Mouse (Mus musculus) intestine, embryonic 14.5 days (tissue): ENCODE measurements around the gene Tmem45a2. TPM values are rescaled to one million over a fixed set of nuclear protein-coding genes. Genes with fewer than 3 reads are reported as not detected.
A peak's percentile ranks its signal among the peaks of the same experiment; 100 is the strongest.

Experiments used
- ATAC-seq: fragments of 200-750 bp; cut with Nextera tagmentation; replicated peaks from 2 replicates; pipeline ENCODE4 v1.8.0; 2017; ENCODE audit warnings: low read depth, moderate number of reproducible peaks, moderate TSS enrichment, moderate library complexity; ENCODE audit not compliant: low FRiP score, low TSS enrichment
- DNase-seq: peaks from one replicate; pipeline ENCODE4 v3.0.0-alpha.2; 2018; ENCODE audit warnings: low spot score
- H3K27ac ChIP-seq: fragments of 300-500 bp; sonication (generic); 2 replicates; pipeline ENCODE4 v1.5.1; 2014; ENCODE audit warnings: low read depth, mild to moderate bottlenecking, control low read depth
- H3K27me3 ChIP-seq: fragments of 300-500 bp; sonication (generic); replicated peaks from 2 replicates; pipeline ENCODE4 v1.6.1; 2014; ENCODE audit warnings: low read length, control low read depth; ENCODE audit not compliant: control insufficient read depth, insufficient read depth
- H3K36me3 ChIP-seq: fragments of 300-500 bp; sonication (generic); 2 replicates; pipeline ENCODE4 v1.6.1; 2014; ENCODE audit warnings: low read length, control low read depth; ENCODE audit not compliant: control insufficient read depth, insufficient read depth
- H3K4me1 ChIP-seq: fragments of 300-500 bp; sonication (generic); replicated peaks from 2 replicates; pipeline ENCODE4 v1.6.1; 2014; ENCODE audit warnings: low read length, control low read depth, mixed read lengths; ENCODE audit not compliant: control insufficient read depth, insufficient read depth
- H3K4me2 ChIP-seq: fragments of 300-500 bp; sonication (generic); 2 replicates; pipeline ENCODE4 v1.6.1; 2014; ENCODE audit warnings: low read length
- H3K4me3 ChIP-seq: fragments of 300-500 bp; sonication (generic); 2 replicates; pipeline ENCODE4 v1.5.1; 2014; ENCODE audit warnings: low read depth, low read length, control low read depth, mixed read lengths
- H3K9ac ChIP-seq: fragments of 300-500 bp; sonication (generic); 2 replicates; pipeline ENCODE4 v1.6.1; 2014; ENCODE audit warnings: mild to moderate bottlenecking, low read length
- H3K9me3 ChIP-seq: fragments of 300-500 bp; sonication (generic); 2 replicates; pipeline ENCODE4 v1.6.1; 2016; ENCODE audit warnings: low read length, control low read depth; ENCODE audit not compliant: control insufficient read depth
- WGBS: fragments of 180-500 bp; shearing (Covaris S2); extraction: QIAGEN DNeasy Blood & Tissue Kit; methylation state at CpG from one replicate; pipeline ENCODE4 v1.1.7; 2014; 5-methylcytosine and 5-hydroxymethylcytosine counted together
- polyA plus RNA-seq: library from polyadenylated mRNA; unstranded; fragments of >200 nt; fragmentation: Nextera tagmentation; extraction: Ambion mirVana; gene quantifications from 2 replicates; pipeline ENCODE4 v1.2.1, GENCODE M21; 2014

Gene Tmem45a2
- polyA plus RNA-seq, result 0.08 TPM in 1 of 2 replicates, not detected in the other

GRCm38 (mm10) chr16:57071132-57071639, at the start of gene Tmem45a2:
TSS of gene Tmem45a2 (minus strand) at chr16:57071372.
- WGBS, result 94% methylated on average over 5 of the region's 5 CpGs
- ATAC-seq (no peak), DNase-seq (no peak)
- no peaks in the 10 kb centered on the region for H3K27me3 ChIP-seq
- H3K27ac ChIP-seq, result no peak within 1 kb of the TSS
- H3K4me1 ChIP-seq, result no peaks in the 10 kb centered on the region
- no peak within 1 kb of the TSS for H3K4me2 ChIP-seq
- no peaks in the 10 kb centered on the region for H3K9me3 ChIP-seq
- H3K9ac ChIP-seq, result no peak within 1 kb of the TSS
- H3K4me3 ChIP-seq, result no peak within 1 kb of the TSS
- H3K36me3 ChIP-seq, result no peaks in the 10 kb centered on the region

- H3K4me2 ChIP-seq, result no peak overlapping the region
- H3K27ac ChIP-seq, result no peak overlapping the region
- H3K36me3 ChIP-seq, result no peaks in the 10 kb centered on the region
- DNase-seq (no peak), ATAC-seq (no peak)
- no peak overlapping the region for H3K4me3 ChIP-seq
- no peaks in the 10 kb centered on the region for H3K27me3 ChIP-seq
- no peaks in the 10 kb centered on the region for H3K9me3 ChIP-seq
- H3K4me1 ChIP-seq, result peaks cover under 1% of the 10 kb centered on the region; the same call in 1 of the 2 replicates
- 86% methylated on average over 2 of the region's 2 CpGs for WGBS
- no peak overlapping the region for H3K9ac ChIP-seq
Observed at GRCm38 (mm10) chr16:57117562-57117961, 46.4 kb upstream of the Tmem45a2 start.

- Histone ChIP-seq H3K27me3 (no peaks in the 10 kb centered on the region), H3K4me3 (no peak overlapping the region), H3K4me2 (no peak overlapping the region), H3K4me1 (no peaks in the 10 kb centered on the region), H3K36me3 (no peaks in the 10 kb centered on the region), H3K27ac (no peak overlapping the region), H3K9ac (no peak overlapping the region), H3K9me3 (no peaks in the 10 kb centered on the region)
- no peak for ATAC-seq
- no peak for DNase-seq
Observed at GRCm38 (mm10) chr16:57116066-57116465, 44.9 kb upstream of the Tmem45a2 start.

DNA sequence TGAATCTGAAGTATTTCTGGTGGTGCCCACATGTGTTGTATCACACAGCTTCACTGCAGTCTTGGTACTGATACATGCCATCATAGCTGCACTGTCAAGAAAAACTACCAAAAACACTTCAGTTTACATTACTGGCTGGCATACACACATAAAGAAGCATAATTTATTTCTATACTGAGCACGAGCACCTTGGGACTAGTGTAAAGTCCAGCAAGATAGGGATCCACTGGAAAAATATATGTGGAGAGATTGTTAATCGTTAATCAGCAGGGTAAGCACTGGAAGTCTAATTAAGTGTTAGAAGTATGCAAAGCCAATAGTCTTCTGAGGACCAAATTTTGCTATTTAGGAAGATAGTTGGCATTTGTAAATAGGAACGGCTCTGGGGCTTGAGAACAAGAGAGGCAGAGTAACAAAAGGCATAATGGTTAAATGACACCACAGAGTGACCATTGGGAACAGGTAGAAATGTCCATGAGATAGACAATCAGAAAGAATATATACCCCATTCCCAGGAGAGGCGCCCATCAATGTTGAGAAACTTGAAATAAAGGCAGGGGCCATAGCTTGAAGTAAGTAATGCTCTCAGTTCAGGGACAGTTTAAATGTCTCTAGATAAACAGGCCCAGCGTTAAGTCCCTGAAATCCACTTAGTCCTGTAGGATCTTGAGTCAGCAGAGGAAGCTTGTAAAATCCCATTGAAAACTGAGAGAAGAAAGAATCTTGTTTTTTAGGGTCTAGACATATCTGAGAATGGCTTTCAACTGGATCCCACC, 35.2 kb upstream of the Tmem45a2 start:
- ATAC-seq, result no peak
- H3K4me2 ChIP-seq, result no peak overlapping the region
- no peak overlapping the region for H3K27ac ChIP-seq

DNA sequence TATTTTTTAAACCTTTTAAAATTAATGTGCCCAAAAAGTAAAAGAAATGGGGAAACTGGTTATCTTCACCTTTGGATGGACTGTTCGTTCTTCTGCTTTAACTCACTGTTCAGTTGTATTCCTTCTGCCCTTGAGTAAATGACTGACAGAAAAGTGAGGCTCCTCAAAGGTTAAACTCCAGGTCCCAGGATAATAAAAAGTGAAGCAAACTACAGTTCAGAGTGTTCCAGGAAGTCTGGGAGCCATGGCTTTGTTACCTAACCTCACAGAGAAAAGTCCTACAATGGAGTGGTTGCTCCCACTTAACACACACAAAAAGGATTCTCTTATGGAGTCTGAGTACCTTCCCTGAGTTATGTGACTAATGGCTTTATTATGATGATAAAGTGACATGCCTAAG, 30.0 kb upstream of the Tmem45a2 start:
- Histone ChIP-seq H3K27me3 (no peaks in the 10 kb centered on the region), H3K4me2 (no peak overlapping the region), H3K27ac (no peak overlapping the region), H3K9ac (no peak overlapping the region), H3K4me3 (no peak overlapping the region), H3K36me3 (no peaks in the 10 kb centered on the region), H3K4me1 (no peaks in the 10 kb centered on the region), H3K9me3 (no peaks in the 10 kb centered on the region)
- DNase-seq (no peak), ATAC-seq (0 out of 2 replicates have a peak, but pooled peaks have one; percentile 45)
- 74% methylated on average over 1 of the region's 1 CpGs for WGBS

More for the DNA sequence above, 35.2 kb upstream of the Tmem45a2 start:
- Histone ChIP-seq H3K4me1 (no peaks in the 10 kb centered on the region), H3K4me3 (no peak overlapping the region), H3K9me3 (no peaks in the 10 kb centered on the region), H3K27me3 (no peaks in the 10 kb centered on the region), H3K36me3 (no peaks in the 10 kb centered on the region), H3K9ac (no peak overlapping the region)
- 72% methylated on average over 5 of the region's 5 CpGs for WGBS
- no peak for DNase-seq

- no peaks in the 10 kb centered on the region for H3K27me3 ChIP-seq
- no peak overlapping the region for H3K4me3 ChIP-seq
- WGBS, result 82% methylated on average over 5 of the region's 5 CpGs
- no peak for DNase-seq
- no peaks in the 10 kb centered on the region for H3K9me3 ChIP-seq
- no peak overlapping the region for H3K9ac ChIP-seq
- no peaks in the 10 kb centered on the region for H3K36me3 ChIP-seq
- no peak for ATAC-seq
- no peaks in the 10 kb centered on the region for H3K4me1 ChIP-seq
- no peak overlapping the region for H3K4me2 ChIP-seq
- H3K27ac ChIP-seq, result no peak overlapping the region
Observed at GRCm38 (mm10) chr16:57099572-57100237, 28.5 kb upstream of the Tmem45a2 start.

- H3K9ac ChIP-seq, result no peak overlapping the region
- peak; percentile 53; the same call in 1 of the 2 replicates for ATAC-seq
- no peak overlapping the region for H3K27ac ChIP-seq
- H3K9me3 ChIP-seq, result no peaks in the 10 kb centered on the region
- 54% methylated on average over 7 of the region's 7 CpGs for WGBS
- H3K4me2 ChIP-seq, result no peak overlapping the region
- H3K4me3 ChIP-seq, result no peak overlapping the region
- no peaks in the 10 kb centered on the region for H3K36me3 ChIP-seq
- no peaks in the 10 kb centered on the region for H3K4me1 ChIP-seq
- peak; percentile 54 for DNase-seq
- no peaks in the 10 kb centered on the region for H3K27me3 ChIP-seq
Observed at GRCm38 (mm10) chr16:57098468-57099144, 27.4 kb upstream of the Tmem45a2 start.

DNA sequence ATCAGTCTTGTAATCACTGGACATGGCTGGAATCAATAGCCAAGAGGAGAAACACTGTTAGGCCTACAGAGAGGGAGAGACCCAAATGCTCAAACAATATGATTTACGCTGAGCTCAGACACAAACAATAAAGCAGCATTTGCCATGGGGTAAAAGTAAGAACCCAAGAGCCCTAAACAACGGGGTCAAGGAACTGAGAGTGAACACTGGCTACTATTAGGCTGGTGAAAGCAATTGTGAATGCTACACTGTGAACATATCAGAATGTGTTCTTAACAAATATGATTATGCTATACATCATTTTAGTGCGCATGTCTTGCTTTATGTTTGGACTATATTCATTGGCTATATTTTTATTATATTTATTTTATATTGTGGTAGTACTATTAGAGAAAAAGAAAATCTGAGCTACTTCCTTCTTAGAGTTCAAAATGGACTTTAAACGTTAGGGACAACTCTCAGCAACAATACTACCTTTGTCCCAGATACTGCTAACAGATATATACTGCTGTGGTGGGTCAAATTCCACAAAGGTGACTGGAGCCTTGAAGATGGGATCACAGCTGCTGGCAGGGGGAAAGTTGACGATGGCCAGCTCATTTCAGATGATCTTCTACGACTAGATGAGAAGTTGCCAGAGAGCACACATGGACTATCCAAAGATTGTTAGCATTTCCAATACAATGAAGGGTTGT, 21.9 kb upstream of the Tmem45a2 start:
- Histone ChIP-seq H3K4me1 (no peaks in the 10 kb centered on the region), H3K4me3 (no peak overlapping the region), H3K27me3 (no peaks in the 10 kb centered on the region), H3K36me3 (no peaks in the 10 kb centered on the region), H3K4me2 (no peak overlapping the region), H3K27ac (no peak overlapping the region), H3K9me3 (no peaks in the 10 kb centered on the region), H3K9ac (no peak overlapping the region)
- ATAC-seq (peak; percentile 77), DNase-seq (no peak)
- WGBS, result 59% methylated on average over 6 of the region's 6 CpGs
